Mouse (Mus musculus) intestine, postnatal 0 days (tissue): ENCODE measurements around the gene Wfdc6b. TPM values are rescaled to one million over a fixed set of nuclear protein-coding genes. Genes with fewer than 3 reads are reported as not detected.

Experiments used
- ATAC-seq: fragments of 200-750 bp; cut with Nextera tagmentation; 2 replicates; pipeline ENCODE4 v1.8.0; 2017; ENCODE audit warnings: mild to moderate bottlenecking, moderate TSS enrichment, moderate library complexity
- H3K27ac ChIP-seq: fragments of 300-500 bp; sonication (generic); 2 replicates; pipeline ENCODE4 v1.5.1; 2014; ENCODE audit warnings: mild to moderate bottlenecking, low read depth, low read length, moderate library complexity
- H3K27me3 ChIP-seq: fragments of 300-500 bp; sonication (generic); replicated peaks from 2 replicates; pipeline ENCODE4 v1.6.1; 2014; ENCODE audit warnings: low read length, mixed read lengths; ENCODE audit not compliant: control insufficient read depth, insufficient read depth
- H3K36me3 ChIP-seq: fragments of 300-500 bp; sonication (generic); 2 replicates; pipeline ENCODE4 v1.6.1; 2014; ENCODE audit warnings: mild to moderate bottlenecking, moderate library complexity; ENCODE audit not compliant: control insufficient read depth, insufficient read depth
- H3K4me1 ChIP-seq: fragments of 300-500 bp; sonication (generic); replicated peaks from 2 replicates; pipeline ENCODE4 v1.6.1; 2014; ENCODE audit warnings: antibody characterized with exemption, low read length, mixed read lengths; ENCODE audit not compliant: control insufficient read depth, insufficient read depth
- H3K4me2 ChIP-seq: fragments of 300-500 bp; sonication (generic); replicated peaks from 2 replicates; pipeline ENCODE4 v1.6.1; 2014; ENCODE audit warnings: low read depth, mild to moderate bottlenecking, moderate library complexity
- H3K4me3 ChIP-seq: fragments of 300-500 bp; sonication (generic); 2 replicates; pipeline ENCODE4 v1.5.1; 2014; ENCODE audit warnings: low read depth, low read length
- H3K9ac ChIP-seq: fragments of 300-500 bp; sonication (generic); 2 replicates; pipeline ENCODE4 v1.6.1; 2014; ENCODE audit warnings: mild to moderate bottlenecking, low read depth, low read length
- H3K9me3 ChIP-seq: fragments of 300-500 bp; sonication (generic); 2 replicates; pipeline ENCODE4 v1.6.1; 2016; ENCODE audit warnings: mixed run types; ENCODE audit not compliant: control insufficient read depth
- CTCF ChIP-seq: sonication (generic); IDR thresholded peaks from 2 replicates; pipeline ENCODE4 v1.5.1; 2016; ENCODE audit warnings: low read depth, mild to moderate bottlenecking, control low read depth, antibody characterized with exemption, moderate library complexity
- WGBS: fragments of 180-500 bp; shearing (Covaris S2); extraction: QIAGEN DNeasy Blood & Tissue Kit; methylation state at CpG from one replicate; pipeline ENCODE4 v1.1.7; 2014; 5-methylcytosine and 5-hydroxymethylcytosine counted together
- polyA plus RNA-seq: library from polyadenylated mRNA; unstranded; fragments of >200 nt; fragmentation: Nextera tagmentation; extraction: Ambion mirVana; gene quantifications from 2 replicates; pipeline ENCODE4 v1.2.1, GENCODE M21; 2015

Gene Wfdc6b
- polyA plus RNA-seq, 1 experiment from 2014 or later = not detected

GRCm38 (mm10) chr2:164655858-164656257, 42.5 kb downstream of the Wfdc6b start, which contains the start of gene Wfdc10:
Gene Wfdc10 (plus strand): TSS chr2:164656046.
- no peaks in the 10 kb centered on the region for H3K9me3 ChIP-seq
- H3K4me2 ChIP-seq = no peak within 1 kb of the TSS
- H3K27ac ChIP-seq = no peak within 1 kb of the TSS
- TF ChIP-seq CTCF = peak; percentile 92
- no peaks in the 10 kb centered on the region for H3K4me1 ChIP-seq
- no peaks in the 10 kb centered on the region for H3K36me3 ChIP-seq
- H3K27me3 ChIP-seq = no peaks in the 10 kb centered on the region
- 9% methylated on average over 11 of the region's 11 CpGs for WGBS
- no peak within 1 kb of the TSS for H3K9ac ChIP-seq
- ATAC-seq = no peak
- no peak within 1 kb of the TSS for H3K4me3 ChIP-seq

GRCm38 (mm10) chr2:164656483-164656882, 43.2 kb downstream of the Wfdc6b start, which contains the start of gene Wfdc9:
Gene Wfdc9 (minus strand): TSS chr2:164656583.
- 79% methylated on average over 9 of the region's 9 CpGs for WGBS
- Histone ChIP-seq H3K27ac (no peak within 1 kb of the TSS), H3K4me2 (no peak within 1 kb of the TSS), H3K9me3 (no peaks in the 10 kb centered on the region), H3K36me3 (no peaks in the 10 kb centered on the region), H3K4me3 (no peak within 1 kb of the TSS), H3K4me1 (no peaks in the 10 kb centered on the region), H3K27me3 (no peaks in the 10 kb centered on the region), H3K9ac (no peak within 1 kb of the TSS)
- no peak for TF ChIP-seq CTCF
- no peak for ATAC-seq

- Histone ChIP-seq H3K9ac (no peak overlapping the region), H3K36me3 (no peaks in the 10 kb centered on the region), H3K4me1 (no peaks in the 10 kb centered on the region), H3K27me3 (no peaks in the 10 kb centered on the region), H3K9me3 (no peaks in the 10 kb centered on the region), H3K4me3 (no peak overlapping the region), H3K27ac (no peak overlapping the region), H3K4me2 (no peak overlapping the region)
- TF ChIP-seq CTCF = no peak
- no peak for ATAC-seq
- 85% methylated on average over 7 of the region's 7 CpGs for WGBS
Measured at GRCm38 (mm10) chr2:164664851-164665250, 51.5 kb downstream of the Wfdc6b start.

Other genes with a start within 250 kb of the Wfdc6b start
- gene Slpi, start 224.4 kb upstream of the Wfdc6b start, polyA plus RNA-seq = 82.5 and 95.0 TPM in 2 replicates
- 0.12 and 0.16 TPM in 2 replicates for gene Rbpjl, start 210.4 kb upstream of the Wfdc6b start, polyA plus RNA-seq
- 1.9 and 2.4 TPM in 2 replicates for gene Matn4, start 208.4 kb upstream of the Wfdc6b start, polyA plus RNA-seq
- 92.0 and 103 TPM in 2 replicates for gene Sdc4, start 169.6 kb upstream of the Wfdc6b start, polyA plus RNA-seq
- 58.7 and 62.3 TPM in 2 replicates for gene Sys1, start 156.6 kb upstream of the Wfdc6b start, polyA plus RNA-seq
- 21.4 and 29.1 TPM in 2 replicates for gene Gm20458, start 152.6 kb upstream of the Wfdc6b start, polyA plus RNA-seq
- not detected in 2 replicates for gene Trp53tg5, start 139.8 kb upstream of the Wfdc6b start, polyA plus RNA-seq
- gene Dbndd2, start 127.4 kb upstream of the Wfdc6b start, polyA plus RNA-seq = 15.9 and 18.8 TPM in 2 replicates
- gene Pigt, start 116.0 kb upstream of the Wfdc6b start, polyA plus RNA-seq = 75.8 and 83.0 TPM in 2 replicates
- 6.5 and 11.9 TPM in 2 replicates for gene Wfdc2, start 51.1 kb upstream of the Wfdc6b start, polyA plus RNA-seq
- gene Spint3, start 40.1 kb upstream of the Wfdc6b start, polyA plus RNA-seq = not detected in 2 replicates
- gene Wfdc6a, start 28.1 kb upstream of the Wfdc6b start, polyA plus RNA-seq = 0.14 TPM in 1 of 2 replicates, not detected in the other
- not detected in 2 replicates for gene Eppin, start 19.9 kb upstream of the Wfdc6b start, polyA plus RNA-seq
- gene Wfdc8, start 104 bp downstream of the Wfdc6b start, polyA plus RNA-seq = not detected in 2 replicates
- gene Wfdc16, start 25.3 kb downstream of the Wfdc6b start, polyA plus RNA-seq = not detected in 2 replicates
- gene Wfdc10, start 42.5 kb downstream of the Wfdc6b start, polyA plus RNA-seq = not detected in 2 replicates
- gene Wfdc9, start 43.1 kb downstream of the Wfdc6b start, polyA plus RNA-seq = not detected in 2 replicates
- not detected in 2 replicates for gene Wfdc11, start 60.6 kb downstream of the Wfdc6b start, polyA plus RNA-seq
- 0.14 and 0.18 TPM in 2 replicates for gene Wfdc13, start 71.6 kb downstream of the Wfdc6b start, polyA plus RNA-seq
- not detected in 2 replicates for gene Spint4, start 85.0 kb downstream of the Wfdc6b start, polyA plus RNA-seq
- gene Spint5, start 101.8 kb downstream of the Wfdc6b start, polyA plus RNA-seq = not detected in 2 replicates
- 0.85 and 0.95 TPM in 2 replicates for gene Wfdc3, start 132.4 kb downstream of the Wfdc6b start, polyA plus RNA-seq
- 39.4 and 43.3 TPM in 2 replicates for gene Dnttip1, start 132.5 kb downstream of the Wfdc6b start, polyA plus RNA-seq
- 118 and 121 TPM in 2 replicates for gene Ube2c, start 156.4 kb downstream of the Wfdc6b start, polyA plus RNA-seq
- 0.51 and 0.73 TPM in 2 replicates for gene Tnnc2, start 166.4 kb downstream of the Wfdc6b start, polyA plus RNA-seq
- 12.5 and 13.0 TPM in 2 replicates for gene Snx21, start 172.3 kb downstream of the Wfdc6b start, polyA plus RNA-seq
- 52.5 and 54.4 TPM in 2 replicates for gene Acot8, start 191.4 kb downstream of the Wfdc6b start, polyA plus RNA-seq
- 3.7 and 4.2 TPM in 2 replicates for gene Zswim3, start 191.6 kb downstream of the Wfdc6b start, polyA plus RNA-seq
- gene Zswim1, start 209.2 kb downstream of the Wfdc6b start, polyA plus RNA-seq = 7.0 and 7.6 TPM in 2 replicates
- gene Spata25, start 215.0 kb downstream of the Wfdc6b start, polyA plus RNA-seq = not detected in 2 replicates
- 1,079 and 1,142 TPM in 2 replicates for gene Ctsa, start 219.4 kb downstream of the Wfdc6b start, polyA plus RNA-seq
- gene Neurl2, start 219.9 kb downstream of the Wfdc6b start, polyA plus RNA-seq = 4.6 and 5.7 TPM in 2 replicates
- 14.5 and 16.2 TPM in 2 replicates for gene Pltp, start 244.2 kb downstream of the Wfdc6b start, polyA plus RNA-seq